Mouse (Mus musculus): ENCODE data around the gene Pkp3.

GRCm38 (mm10) chr7:141049326-141049725 is 28.7 kb upstream of the Pkp3 start:
- TF ChIP-seq CTCF (IDR thresholded peaks at IDR 0.05; ENCODE audit: insufficient read depth, low read depth, low read length) (no peak), POLR2A (IDR thresholded peaks at IDR 0.05; ENCODE audit: insufficient read depth, low read depth, low read length) (no peak)
